Mouse (Mus musculus): Measurements from ENCODE around the gene Vmn2r22. TPM values are rescaled to one million over a fixed set of nuclear protein-coding genes. Genes with fewer than 3 reads are reported as not detected.
"Not testable (repeated sequence)": the region's sequence is repeated elsewhere in the genome, so short reads cannot be mapped to it uniquely, and the experiment has no call there.

Gene Vmn2r22
- not detected in 2 replicates for polyA plus RNA-seq (2015; fragmentation: Nextera tagmentation; extraction: Ambion mirVana)

GRCm38 (mm10) chr6:123650625-123651024, at the start of gene Vmn2r22:
Vmn2r22 (minus strand) TSS chr6:123650725.
- not testable (repeated sequence) for H3K4me2 ChIP-seq; ATAC-seq (ENCODE audit: insufficient number of reproducible peaks, low FRiP score, low TSS enrichment, low read depth); H3K4me1 ChIP-seq; H3K4me3 ChIP-seq; H3K9ac ChIP-seq; H3K36me3 ChIP-seq; H3K9me3 ChIP-seq; H3K27me3 ChIP-seq; H3K27ac ChIP-seq
- 68% methylated on average over 3 of the region's 3 CpGs for WGBS

GRCm38 (mm10) chr6:123697213-123697612, 46.7 kb upstream of the Vmn2r22 start:
- Histone ChIP-seq H3K4me3 (no peak overlapping the region), H3K9me3 (no peaks in the 10 kb centered on the region), H3K27ac (no peak overlapping the region), H3K27me3 (no peaks in the 10 kb centered on the region), H3K9ac (no peak overlapping the region), H3K36me3 (no peaks in the 10 kb centered on the region), H3K4me1 (no peaks in the 10 kb centered on the region), H3K4me2 (no peak overlapping the region)
- no peak for ATAC-seq (ENCODE audit: insufficient number of reproducible peaks, low FRiP score, low TSS enrichment, low read depth)

GRCm38 (mm10) chr6:123696639-123697038, 46.1 kb upstream of the Vmn2r22 start:
- H3K4me1 ChIP-seq; ATAC-seq (ENCODE audit: insufficient number of reproducible peaks, low FRiP score, low TSS enrichment, low read depth); H3K4me3 ChIP-seq; H3K27me3 ChIP-seq; H3K4me2 ChIP-seq; H3K9ac ChIP-seq; H3K27ac ChIP-seq; H3K36me3 ChIP-seq; H3K9me3 ChIP-seq: not testable (repeated sequence)
- 69% methylated on average over 1 of the region's 1 CpGs for WGBS

GRCm38 (mm10) chr6:123657040-123657439, 6.5 kb upstream of the Vmn2r22 start:
- Histone ChIP-seq H3K4me1 (no peaks in the 10 kb centered on the region), H3K27ac (no peak overlapping the region), H3K27me3 (no peaks in the 10 kb centered on the region), H3K9me3 (no peaks in the 10 kb centered on the region), H3K9ac (no peak overlapping the region), H3K4me3 (no peak overlapping the region), H3K36me3 (no peaks in the 10 kb centered on the region), H3K4me2 (no peak overlapping the region)
- WGBS = 68% methylated on average over 6 of the region's 6 CpGs
- no peak for ATAC-seq (ENCODE audit: insufficient number of reproducible peaks, low FRiP score, low TSS enrichment, low read depth)

GRCm38 (mm10) chr6:123639394-123639793, 11.1 kb downstream of the Vmn2r22 start:
- not testable (repeated sequence) for ATAC-seq (ENCODE audit: insufficient number of reproducible peaks, low FRiP score, low TSS enrichment, low read depth); H3K9ac ChIP-seq; H3K27me3 ChIP-seq; H3K9me3 ChIP-seq; H3K4me1 ChIP-seq; H3K4me2 ChIP-seq; H3K4me3 ChIP-seq; H3K27ac ChIP-seq; H3K36me3 ChIP-seq
- WGBS = 68% methylated on average over 4 of the region's 4 CpGs

- not testable (repeated sequence) for H3K9me3 ChIP-seq; H3K4me2 ChIP-seq; ATAC-seq (ENCODE audit: insufficient number of reproducible peaks, low FRiP score, low TSS enrichment, low read depth); H3K4me1 ChIP-seq; H3K9ac ChIP-seq; H3K4me3 ChIP-seq; H3K36me3 ChIP-seq; H3K27me3 ChIP-seq; H3K27ac ChIP-seq
- no CpG with 5 or more reads among the region's 2 CpGs for WGBS
Measured at GRCm38 (mm10) chr6:123623784-123624183, 26.7 kb downstream of the Vmn2r22 start.

GRCm38 (mm10) chr6:123588368-123588767, 62.2 kb downstream of the Vmn2r22 start:
- no CpG with 5 or more reads among the region's 5 CpGs for WGBS
- not testable (repeated sequence) for H3K4me1 ChIP-seq; H3K4me2 ChIP-seq; ATAC-seq (ENCODE audit: insufficient number of reproducible peaks, low FRiP score, low TSS enrichment, low read depth); H3K4me3 ChIP-seq; H3K27me3 ChIP-seq; H3K36me3 ChIP-seq; H3K27ac ChIP-seq; H3K9me3 ChIP-seq; H3K9ac ChIP-seq

GRCm38 (mm10) chr6:123587796-123588328, 62.7 kb downstream of the Vmn2r22 start:
- H3K36me3 ChIP-seq, H3K4me1 ChIP-seq, H3K4me2 ChIP-seq: not testable (repeated sequence)

GRCm38 (mm10) chr6:123583988-123584387, 66.5 kb downstream of the Vmn2r22 start:
- not testable (repeated sequence) for H3K27me3 ChIP-seq; H3K27ac ChIP-seq; H3K9ac ChIP-seq; H3K9me3 ChIP-seq; H3K4me3 ChIP-seq; H3K36me3 ChIP-seq; H3K4me1 ChIP-seq; ATAC-seq (ENCODE audit: insufficient number of reproducible peaks, low FRiP score, low TSS enrichment, low read depth); H3K4me2 ChIP-seq
- no CpG with 5 or more reads among the region's 1 CpGs for WGBS

More at GRCm38 (mm10) chr6:123587796-123588328, 62.7 kb downstream of the Vmn2r22 start:
- WGBS = no CpG with 5 or more reads among the region's 2 CpGs
- H3K27ac ChIP-seq; H3K9me3 ChIP-seq; H3K4me3 ChIP-seq; H3K9ac ChIP-seq; ATAC-seq (ENCODE audit: insufficient number of reproducible peaks, low FRiP score, low TSS enrichment, low read depth); H3K27me3 ChIP-seq: not testable (repeated sequence)

GRCm38 (mm10) chr6:123574698-123575097, 75.8 kb downstream of the Vmn2r22 start:
- not testable (repeated sequence) for H3K4me1 ChIP-seq; H3K9ac ChIP-seq; H3K36me3 ChIP-seq; H3K9me3 ChIP-seq; H3K27ac ChIP-seq; ATAC-seq (ENCODE audit: insufficient number of reproducible peaks, low FRiP score, low TSS enrichment, low read depth); H3K4me3 ChIP-seq; H3K4me2 ChIP-seq; H3K27me3 ChIP-seq
- no CpG with 5 or more reads among the region's 2 CpGs for WGBS

Other genes starting within 250 kb of the Vmn2r22 start
- gene Vmn2r20, start 232.6 kb downstream of the Vmn2r22 start, polyA plus RNA-seq (2015; fragmentation: Nextera tagmentation; extraction: Ambion mirVana) = not detected in 2 replicates
- gene Vmn2r21, start 117.3 kb downstream of the Vmn2r22 start, polyA plus RNA-seq (2015; fragmentation: Nextera tagmentation; extraction: Ambion mirVana) = not detected in 2 replicates
- not detected in 2 replicates for gene Vmn2r23, start 51.9 kb upstream of the Vmn2r22 start, polyA plus RNA-seq (2015; fragmentation: Nextera tagmentation; extraction: Ambion mirVana)
- gene Vmn2r24, start 128.2 kb upstream of the Vmn2r22 start, polyA plus RNA-seq (2015; fragmentation: Nextera tagmentation; extraction: Ambion mirVana) = not detected in 2 replicates
- not detected in 2 replicates for gene Vmn2r25, start 202.7 kb upstream of the Vmn2r22 start, polyA plus RNA-seq (2015; fragmentation: Nextera tagmentation; extraction: Ambion mirVana)